Mouse (Mus musculus): ENCODE measurements around the gene Gzmk.

DNA sequence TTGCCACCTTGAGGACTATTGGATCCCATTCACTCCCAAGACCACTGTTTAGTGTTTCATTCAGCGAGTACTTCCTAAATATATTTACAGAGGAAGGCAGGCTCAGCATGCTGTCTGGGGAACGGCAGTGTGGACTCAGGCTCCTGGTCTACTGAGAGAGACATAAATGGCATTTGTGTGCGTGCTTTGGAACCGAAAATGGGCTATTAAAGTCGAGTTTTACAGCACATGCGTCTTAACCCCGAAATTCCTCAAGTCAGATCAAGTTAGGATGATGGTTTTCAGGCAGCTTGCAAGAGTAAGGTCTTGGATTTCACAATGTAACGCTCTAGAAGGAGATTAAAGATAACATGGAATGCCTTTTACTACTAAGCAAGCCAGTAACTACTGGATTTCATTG is 25.0 kb downstream of the Gzmk start:
- TF ChIP-seq POLR2A (IDR thresholded peaks at IDR 0.05; ENCODE audit: insufficient read depth, low read depth, low read length) (no peak), CTCF (IDR thresholded peaks at IDR 0.05; ENCODE audit: insufficient read depth, low read depth, low read length) (no peak)

Data from olfactory bulb, adult 2 months (tissue).